ENCODE assay signal across 9 mouse cellular contexts in genomic region chr5:35624751-35625239, GRCm38 (mm10). TPM values are rescaled to one million over a fixed set of nuclear protein-coding genes. Genes with fewer than 3 reads are reported as not detected.
DNase-seq lines count a peak whose midpoint lies in the region; ATAC-seq lines count a peak whose summit lies in the region.
"Had no signal": no experiment of that assay in that cellular context is flagged by ENCODE, and none has a peak within 500 bp of the region (broad histone marks: within the 10 kb centered on the region; RNA-seq: fewer than 3 reads in every experiment).

No protein-coding gene starts in this region.

- no peaks in the 10 kb centered on the region for H3K36me3 ChIP-seq in lung, embryonic 16.5 days (ENCODE audit: control insufficient read depth, insufficient read depth, low read length)
- no peaks in the 10 kb centered on the region for H3K36me3 ChIP-seq in forebrain, embryonic 10.5 days (replicated peaks)

- no peak overlapping the region for H3K9ac ChIP-seq in lung, embryonic 16.5 days (ENCODE audit: low read length)

- H3K4me3 ChIP-seq in lung, embryonic 16.5 days (ENCODE audit: low read length): no peak overlapping the region
- no peak overlapping the region for H3K4me3 ChIP-seq in forebrain, embryonic 10.5 days
- H3K4me3 ChIP-seq: erythroblast, embryonic 14.5 days had no signal

- DNase-seq in kidney, postnatal 14 days: peak; percentile 52
- DNase-seq in kidney, adult 9 months: no peak
- peak; percentile 88 for DNase-seq in gastrocnemius, postnatal 14 days
- peak; percentile 84 for DNase-seq in testis, postnatal 14 days (ENCODE audit: low spot score)
- no peak for DNase-seq in right cerebral cortex, postnatal 36 days (ENCODE audit: low spot score in 2 of 2)
- no peak for DNase-seq in forebrain, embryonic 10.5 days (ENCODE audit: extremely low spot score, low spot score)
- DNase-seq in cerebellum, adult 11-12 months: no peak

- H3K9me3 ChIP-seq in lung, embryonic 16.5 days (ENCODE audit: control insufficient read depth, low read length): no peaks in the 10 kb centered on the region
- H3K9me3 ChIP-seq in forebrain, embryonic 10.5 days: no peaks in the 10 kb centered on the region

- no peak overlapping the region for H3K4me2 ChIP-seq in lung, embryonic 16.5 days (ENCODE audit: low read depth, low read length)

- no peak overlapping the region for H3K27ac ChIP-seq in lung, embryonic 16.5 days (ENCODE audit: low read length)
- H3K27ac ChIP-seq in forebrain, embryonic 10.5 days: no peak overlapping the region

- ATAC-seq in lung, embryonic 16.5 days (ENCODE audit: low read depth): peak; percentile 66

- intact Hi-C loops in gastrocnemius, postnatal 14 days (cut with DNase I; ENCODE audit: low total_unique reads): no loop called here

- 46% methylated on average over 4 of the region's 4 CpGs for WGBS in lung, embryonic 16.5 days
- WGBS in forebrain, embryonic 10.5 days: 79% methylated on average over 4 of the region's 4 CpGs

- H3K27me3 ChIP-seq in lung, embryonic 16.5 days (ENCODE audit: control insufficient read depth, insufficient read depth, low read depth, low read length): no peaks in the 10 kb centered on the region
- no peaks in the 10 kb centered on the region for H3K27me3 ChIP-seq in forebrain, embryonic 10.5 days (ENCODE audit: poor library complexity, severe bottlenecking)

- H3K4me1 ChIP-seq in lung, embryonic 16.5 days (replicated peaks; ENCODE audit: control insufficient read depth, insufficient read depth, low read length): peaks cover 7% of the 10 kb centered on the region
- H3K4me1 ChIP-seq in forebrain, embryonic 10.5 days: peaks cover 10% of the 10 kb centered on the region

RNA-seq across cellular contexts. Expression of gene Acox3, which starts 42.0 kb away (rescaled TPM):
- 10 to 100 TPM; 12.0 to 12.9 TPM for total RNA-seq in gastrocnemius, postnatal 14 days (2021)
- 13.9 and 14.3 TPM in 2 replicates for polyA plus RNA-seq in lung, embryonic 16.5 days (2015; fragmentation: Nextera tagmentation; extraction: Ambion mirVana)
- polyA plus RNA-seq in forebrain, embryonic 10.5 days (2016; fragmentation: Nextera tagmentation; extraction: Ambion mirVana): 10.3 and 10.8 TPM in 2 replicates

RNA-seq across cellular contexts. Expression of gene Trmt44, which starts 49.9 kb away (rescaled TPM):
- 1 to 10 TPM; 1.5 to 1.8 TPM for total RNA-seq in gastrocnemius, postnatal 14 days (2021)
- polyA plus RNA-seq in lung, embryonic 16.5 days (2015; fragmentation: Nextera tagmentation; extraction: Ambion mirVana): 9.1 and 10.6 TPM in 2 replicates
- 9.2 and 10.0 TPM in 2 replicates for polyA plus RNA-seq in forebrain, embryonic 10.5 days (2016; fragmentation: Nextera tagmentation; extraction: Ambion mirVana)

RNA-seq across cellular contexts. Expression of gene Htra3, which starts 54.8 kb away (rescaled TPM):
- 10 to 100 TPM; 49.9 to 54.6 TPM for total RNA-seq in gastrocnemius, postnatal 14 days (2021)
- polyA plus RNA-seq in lung, embryonic 16.5 days (2015; fragmentation: Nextera tagmentation; extraction: Ambion mirVana): 36.9 and 37.9 TPM in 2 replicates
- polyA plus RNA-seq in forebrain, embryonic 10.5 days (2016; fragmentation: Nextera tagmentation; extraction: Ambion mirVana): 3.1 and 3.6 TPM in 2 replicates
- polyA plus RNA-seq: erythroblast, embryonic 14.5 days had no signal

Comparison
In these comparisons a context has a peak if more than half of its experiments do, and no peak if none do; other contexts are left out.
1. DNase-seq: peak in kidney, postnatal 14 days (single experiment), gastrocnemius, postnatal 14 days (single experiment) and testis, postnatal 14 days (single experiment); none in kidney, adult 9 months (single experiment), right cerebral cortex, postnatal 36 days (0 of 2), forebrain, embryonic 10.5 days (single experiment) and cerebellum, adult 11-12 months (single experiment).